Mouse (Mus musculus): ENCODE measurements around the gene Ptpn21. TPM values are rescaled to one million over a fixed set of nuclear protein-coding genes. Genes with fewer than 3 reads are reported as not detected.

Ptpn21 gene
- total RNA-seq, 2 experiments from 2014 or later, result 31.1 to 35.9 TPM

GRCm38 (mm10) chr12:98721030-98721429 lies 16.2 kb downstream of the Ptpn21 start:
- no peak for DNase-seq

GRCm38 (mm10) chr12:98720628-98721027 lies 16.6 kb downstream of the Ptpn21 start:
- no peak for DNase-seq

DNA sequence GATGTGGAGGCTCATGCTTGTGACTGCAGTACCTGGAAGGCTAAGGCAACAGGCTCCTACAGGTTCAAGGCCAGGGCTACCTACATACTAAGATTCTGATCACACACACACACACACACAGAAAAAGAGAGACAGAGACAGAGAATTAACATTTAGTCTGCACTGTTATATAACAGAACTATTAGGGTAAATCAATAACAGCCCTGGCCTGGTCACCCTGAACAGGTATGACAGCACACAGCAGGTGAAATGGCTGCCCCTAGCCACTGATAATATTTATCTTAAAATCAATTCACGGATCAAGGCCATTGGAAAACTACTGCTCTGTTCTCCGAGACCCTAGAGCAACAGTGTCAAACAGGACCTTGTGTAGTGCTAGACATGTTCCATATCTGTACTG lies 21.1 kb downstream of the Ptpn21 start:
- no peak for DNase-seq

DNA sequence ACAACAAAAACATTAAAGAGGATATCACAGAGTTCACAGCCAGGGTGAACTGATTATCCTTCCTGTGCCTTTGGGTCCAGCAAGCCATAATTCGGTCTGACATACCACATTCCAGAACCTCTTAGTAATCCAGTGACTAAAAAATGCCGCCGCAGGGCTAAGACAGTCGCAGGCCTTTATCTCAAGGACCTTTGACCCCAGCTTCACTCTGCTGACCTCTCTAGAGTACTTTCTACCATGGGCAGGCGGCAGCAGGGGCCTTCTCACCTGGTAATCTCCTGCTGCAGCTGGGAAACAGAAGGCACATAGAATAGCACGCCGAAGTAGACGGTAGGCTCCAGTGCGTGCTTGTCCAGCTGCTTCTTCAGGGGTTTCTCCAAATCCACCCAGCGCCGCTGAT lies 22.4 kb downstream of the Ptpn21 start:
- peak; percentile 15 for DNase-seq

DNA sequence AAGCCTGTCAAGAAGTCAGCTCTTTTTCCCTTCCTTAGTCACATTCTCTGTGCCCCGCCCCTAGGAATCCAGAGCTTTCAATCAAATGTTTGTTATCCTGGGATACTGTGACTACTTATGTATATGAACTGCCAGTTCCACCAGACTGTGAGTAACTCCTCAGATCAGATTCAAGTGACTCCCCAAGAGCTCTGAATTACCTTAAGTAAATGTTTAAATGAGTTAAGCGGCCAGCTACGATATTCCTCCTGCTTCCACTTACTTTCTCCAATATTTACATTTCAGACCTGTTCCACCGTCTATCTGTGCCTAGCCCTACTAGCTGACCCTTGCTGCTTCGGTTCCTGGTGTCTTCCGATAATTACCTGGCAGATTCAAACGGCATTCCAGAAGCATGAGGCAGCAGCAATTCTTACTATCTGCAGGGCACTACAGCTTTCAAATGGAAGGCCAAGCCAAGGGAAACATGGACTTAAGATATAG lies 23.5 kb downstream of the Ptpn21 start:
- no peak for DNase-seq

GRCm38 (mm10) chr12:98712819-98713218 lies 24.4 kb downstream of the Ptpn21 start:
- no peak for DNase-seq

DNA sequence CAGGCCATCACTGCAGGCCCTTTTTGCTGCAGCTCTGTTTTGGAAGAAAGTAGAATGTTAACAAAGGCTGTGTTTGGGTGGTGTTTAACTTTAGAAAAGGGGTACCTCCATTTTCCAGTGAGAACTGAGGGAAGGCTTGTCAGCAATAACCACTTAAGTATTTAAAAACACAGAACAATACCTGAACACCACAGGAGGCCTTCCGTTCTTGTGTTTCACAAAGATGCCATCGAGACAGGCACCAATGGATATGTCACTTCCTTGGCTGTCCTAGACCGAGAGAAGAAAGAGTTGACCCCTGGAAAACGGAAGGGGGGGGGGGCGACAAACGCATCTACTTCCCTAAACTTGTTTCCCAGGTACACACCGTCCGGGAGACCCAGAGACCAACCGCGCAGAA lies 33.2 kb downstream of the Ptpn21 start:
- no peak for DNase-seq

GRCm38 (mm10) chr12:98703554-98703953 lies 33.7 kb downstream of the Ptpn21 start:
- DNase-seq, result no peak

DNA sequence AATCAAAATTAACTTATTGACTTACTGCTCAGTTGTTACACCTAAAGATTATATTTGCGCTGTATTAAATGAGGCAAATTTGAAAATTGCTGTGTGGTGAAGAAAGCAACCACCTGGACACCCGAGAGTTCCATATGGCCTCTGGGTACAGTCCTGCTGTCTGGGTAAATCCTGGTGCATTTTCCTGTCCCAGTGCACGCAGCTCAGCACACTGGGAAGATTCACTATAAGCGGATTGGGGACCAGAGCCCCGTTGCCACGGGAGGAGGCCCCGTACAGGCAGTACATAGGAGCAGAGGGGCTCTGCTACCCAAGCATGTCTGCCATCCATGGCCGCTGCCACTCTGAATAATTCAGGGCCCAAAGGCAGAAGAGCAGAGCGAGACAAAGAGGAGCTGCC lies 35.6 kb downstream of the Ptpn21 start:
- DNase-seq, result no peak

GRCm38 (mm10) chr12:98697202-98697601 lies 40.0 kb downstream of the Ptpn21 start:
- DNase-seq, result no peak

DNA sequence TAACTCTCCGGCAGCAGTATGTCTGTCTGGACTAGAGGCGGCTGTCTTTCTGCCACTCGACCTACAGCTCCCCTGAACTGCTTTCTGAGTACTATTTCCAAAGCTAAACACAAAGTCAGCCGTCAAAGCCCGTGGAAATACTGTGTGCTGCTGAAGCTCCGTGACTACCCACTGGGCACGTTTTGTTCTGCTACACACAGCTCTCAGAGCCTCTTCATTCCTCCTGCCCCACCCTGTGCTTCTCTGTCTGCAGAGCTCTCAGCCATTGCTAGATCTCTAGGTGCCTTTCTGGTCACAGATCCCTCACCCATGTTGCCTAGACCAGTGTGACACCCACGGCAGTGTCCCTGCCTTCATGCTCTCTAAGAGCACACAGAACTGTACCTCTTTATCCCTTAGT lies 47.0 kb downstream of the Ptpn21 start:
- no peak for DNase-seq

GRCm38 (mm10) chr12:98683574-98683973 lies 53.6 kb downstream of the Ptpn21 start:
- no peak for DNase-seq

- DNase-seq, result no peak
These were observed 54.0 kb downstream of the Ptpn21 start for GRCm38 (mm10) chr12:98683171-98683570.

DNA sequence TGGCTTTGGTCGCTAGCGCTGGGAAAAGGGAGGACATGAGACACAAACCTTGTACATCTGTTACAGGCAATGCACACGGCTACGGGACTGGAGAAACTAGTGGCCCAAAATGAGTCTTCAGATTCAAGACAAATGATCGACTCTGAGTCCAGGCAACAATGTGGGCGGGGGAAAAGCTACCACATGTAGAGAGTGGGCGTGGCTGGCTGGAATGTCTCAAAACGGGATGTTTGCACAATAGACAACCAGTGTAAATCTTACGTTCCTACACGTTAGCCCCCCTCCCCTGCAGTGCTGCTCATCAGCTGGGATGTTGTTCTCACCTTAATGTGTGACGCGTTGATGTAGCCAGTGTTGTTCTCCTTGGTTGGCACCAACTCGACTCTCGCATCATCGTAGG lies 55.0 kb downstream of the Ptpn21 start:
- DNase-seq, result no peak

GRCm38 (mm10) chr12:98679906-98680305 lies 57.3 kb downstream of the Ptpn21 start:
- no peak for DNase-seq

- no peak for DNase-seq
These were observed 59.9 kb downstream of the Ptpn21 start for GRCm38 (mm10) chr12:98677336-98677735.

GRCm38 (mm10) chr12:98676861-98677260 lies 60.3 kb downstream of the Ptpn21 start:
- DNase-seq, result no peak

- peak; percentile 85 for DNase-seq
These were observed 62.5 kb downstream of the Ptpn21 start for GRCm38 (mm10) chr12:98674627-98675143.

DNA sequence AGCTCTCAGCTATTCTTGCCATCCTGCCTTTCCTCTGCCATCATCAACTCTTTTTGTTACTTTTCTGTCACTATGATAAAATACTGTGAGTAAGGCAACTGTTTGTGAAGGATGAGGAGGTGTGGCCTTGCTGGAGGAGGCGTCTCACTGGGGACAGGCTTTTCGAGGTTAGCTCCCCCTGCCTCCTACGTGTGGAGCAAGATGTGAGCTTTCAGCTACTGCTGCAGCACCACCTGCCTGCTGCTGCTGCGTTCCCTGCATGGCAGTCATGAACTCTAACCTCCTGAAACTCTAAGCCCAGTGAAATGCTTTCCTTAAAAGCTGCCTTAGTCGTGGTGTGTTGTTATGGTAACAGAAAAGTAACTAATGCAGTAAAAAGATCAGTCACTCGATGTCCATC lies 63.3 kb downstream of the Ptpn21 start:
- no peak for DNase-seq

GRCm38 (mm10) chr12:98670429-98670828 lies 66.8 kb downstream of the Ptpn21 start:
- DNase-seq, result no peak

DNA sequence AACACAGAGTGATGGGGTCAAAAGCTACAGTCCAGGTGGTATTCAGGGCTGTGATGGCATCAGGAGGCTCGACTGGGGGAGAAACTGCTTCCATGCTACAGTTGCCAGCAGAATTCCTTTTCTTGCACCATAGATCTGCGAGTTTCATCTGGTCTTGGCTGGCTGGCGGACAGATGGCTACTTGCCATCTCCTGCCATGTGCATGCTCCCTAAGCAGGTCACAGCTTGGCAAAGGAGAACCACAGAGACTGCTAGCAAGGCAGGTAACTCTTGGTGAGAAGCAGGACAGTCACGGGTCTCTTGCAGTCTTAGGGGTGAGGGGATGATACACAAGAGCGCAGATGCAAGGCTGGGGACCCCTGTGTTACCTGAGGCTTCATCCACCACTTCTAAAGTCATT lies 67.3 kb downstream of the Ptpn21 start:
- DNase-seq, result peak; percentile 24

DNA sequence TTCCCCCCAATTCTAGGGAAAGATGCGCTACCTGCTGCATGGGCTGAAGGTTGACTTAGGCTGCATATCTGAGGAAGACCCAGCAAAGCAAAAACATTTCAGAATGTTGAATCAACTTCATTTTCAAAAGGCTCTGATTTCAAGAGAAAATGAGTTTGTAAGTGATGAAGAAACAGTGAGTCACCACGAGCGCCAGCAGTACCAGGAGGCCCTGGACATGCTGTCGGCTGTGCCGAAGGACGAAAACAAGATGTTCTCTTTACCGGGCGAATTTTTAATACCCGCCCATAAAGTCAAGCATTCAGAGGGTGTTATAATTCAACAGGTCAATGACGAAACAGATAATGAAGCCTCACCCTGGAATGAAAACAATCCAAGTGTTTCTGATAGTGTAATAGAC lies 68.1 kb downstream of the Ptpn21 start:
- no peak for DNase-seq

- peak; percentile 77 for DNase-seq
These were observed 68.9 kb downstream of the Ptpn21 start for GRCm38 (mm10) chr12:98668132-98668814.

GRCm38 (mm10) chr12:98662617-98663016 lies 74.6 kb downstream of the Ptpn21 start:
- DNase-seq, result no peak

- no peak for DNase-seq
These were observed 80.3 kb downstream of the Ptpn21 start for GRCm38 (mm10) chr12:98656873-98657272.
